Mouse (Mus musculus): Measurements from ENCODE around the gene Nfe2l2. TPM values are rescaled to one million over a fixed set of nuclear protein-coding genes. Genes with fewer than 3 reads are reported as not detected.

Gene Nfe2l2
- polyA plus RNA-seq, 1 experiment, result 48.4 TPM

- peaks cover 41% of the 10 kb centered on the region for H3K36me3 ChIP-seq (ENCODE audit: control insufficient read depth, insufficient read depth)
- TF ChIP-seq CEBPB (IDR thresholded peaks at IDR 0.05; ENCODE audit: low read depth), result no peak
- peak; percentile 8 for TF ChIP-seq MAX (IDR thresholded peaks at IDR 0.05)
These were observed 45.5 kb downstream of the Nfe2l2 start, which contains the start of gene Hnrnpa3 for GRCm38 (mm10) chr2:75658727-75659628. Hnrnpa3 (plus strand) TSS chr2:75659261.

DNA sequence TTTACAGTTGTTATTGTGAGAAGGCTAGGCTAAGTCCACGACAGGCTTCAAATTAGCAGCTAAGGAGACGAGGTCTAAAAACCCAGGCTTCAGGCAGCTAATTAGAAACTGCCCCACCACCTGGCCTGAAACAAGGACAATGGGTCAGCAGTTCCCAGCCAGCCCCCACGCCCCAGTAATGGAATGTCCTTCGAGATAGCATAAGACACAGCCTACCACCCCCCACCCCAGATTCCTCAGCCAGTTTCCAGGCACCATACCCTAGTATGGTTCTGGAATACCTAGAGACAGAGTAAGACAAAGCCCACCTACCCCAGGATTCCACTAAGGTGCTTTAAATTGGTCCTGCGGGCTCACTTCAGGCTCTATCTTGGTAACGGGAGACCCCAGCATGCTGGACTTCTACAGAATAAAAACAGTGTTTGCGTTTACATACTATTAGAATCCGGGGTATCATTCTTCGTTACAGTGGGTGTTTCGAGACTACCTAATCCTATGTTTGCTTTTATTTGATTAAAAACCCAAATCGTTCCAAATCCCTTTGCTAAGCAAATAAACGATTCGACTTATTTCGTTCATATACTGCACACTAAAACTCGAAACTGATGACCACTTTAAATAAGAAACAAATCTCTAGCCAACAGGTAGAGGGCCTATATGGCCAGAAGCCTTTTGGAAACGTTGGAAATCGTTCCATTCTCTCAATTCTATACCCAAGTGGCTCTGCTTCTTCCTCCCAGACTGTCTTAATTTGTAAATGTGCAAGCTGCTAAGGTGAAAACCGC lies 46.3 kb downstream of the Nfe2l2 start:
- peaks cover 39% of the 10 kb centered on the region for H3K79me2 ChIP-seq (ENCODE audit: control insufficient read depth, insufficient read depth)
- no peaks in the 10 kb centered on the region for H3K27me3 ChIP-seq (ENCODE audit: control insufficient read depth, insufficient read depth, insufficient read length)
- H3K4me3 ChIP-seq (ENCODE audit: insufficient read depth, poor library complexity, severe bottlenecking), result peak overlapping the region; percentile 41
- H3ac ChIP-seq (ENCODE audit: control insufficient read depth, insufficient read length, low read depth), result peak overlapping the region; percentile 74
- TF ChIP-seq FOSL1 (IDR thresholded peaks at IDR 0.05; ENCODE audit: insufficient read depth, low read length, poor library complexity, severe bottlenecking), result no peak
- no peak for TF ChIP-seq MYOD1 (IDR thresholded peaks at IDR 0.05; ENCODE audit: control insufficient read depth, insufficient read length, low read depth)
- TF ChIP-seq MAX (IDR thresholded peaks at IDR 0.05), result no peak
- TF ChIP-seq CTCF (IDR thresholded peaks at IDR 0.05; ENCODE audit: control insufficient read depth, insufficient read depth, insufficient read length), result no peak
- TF ChIP-seq MYOG (IDR thresholded peaks at IDR 0.05; ENCODE audit: control insufficient read depth, extremely low read depth, insufficient read length), result no peak
- TF ChIP-seq USF1 (IDR thresholded peaks at IDR 0.05; ENCODE audit: low read depth), result no peak
- TF ChIP-seq CEBPB (IDR thresholded peaks at IDR 0.05; ENCODE audit: low read depth), result no peak
- H3K79me3 ChIP-seq (ENCODE audit: low read depth), result peaks cover 36% of the 10 kb centered on the region
- peaks cover 32% of the 10 kb centered on the region for H3K36me3 ChIP-seq (ENCODE audit: control insufficient read depth, insufficient read depth)

More at GRCm38 (mm10) chr2:75658727-75659628, 45.5 kb downstream of the Nfe2l2 start, which contains the start of gene Hnrnpa3:
- H3K4me3 ChIP-seq (ENCODE audit: insufficient read depth, poor library complexity, severe bottlenecking), result peak within 1 kb of the TSS; percentile 94
- peak within 1 kb of the TSS; percentile 90 for H3ac ChIP-seq (ENCODE audit: control insufficient read depth, insufficient read length, low read depth)
- H3K79me2 ChIP-seq (ENCODE audit: control insufficient read depth, insufficient read depth), result peaks cover 48% of the 10 kb centered on the region
- no peaks in the 10 kb centered on the region for H3K27me3 ChIP-seq (ENCODE audit: control insufficient read depth, insufficient read depth, insufficient read length)
- peaks cover 43% of the 10 kb centered on the region for H3K79me3 ChIP-seq (ENCODE audit: low read depth)

- Histone ChIP-seq H3K4me3 (ENCODE audit: insufficient read depth, poor library complexity, severe bottlenecking) (no peak overlapping the region), H3K79me2 (ENCODE audit: control insufficient read depth, insufficient read depth) (peaks cover 27% of the 10 kb centered on the region), H3ac (ENCODE audit: control insufficient read depth, insufficient read length, low read depth) (no peak overlapping the region), H3K27me3 (ENCODE audit: control insufficient read depth, insufficient read depth, insufficient read length) (no peaks in the 10 kb centered on the region), H3K36me3 (ENCODE audit: control insufficient read depth, insufficient read depth) (peaks cover 21% of the 10 kb centered on the region), H3K79me3 (ENCODE audit: low read depth) (peaks cover 25% of the 10 kb centered on the region)
- TF ChIP-seq CEBPB (IDR thresholded peaks at IDR 0.05; ENCODE audit: low read depth), result no peak
- no peak for TF ChIP-seq MAX (IDR thresholded peaks at IDR 0.05)
- TF ChIP-seq USF1 (IDR thresholded peaks at IDR 0.05; ENCODE audit: low read depth), result no peak
- TF ChIP-seq MYOG (IDR thresholded peaks at IDR 0.05; ENCODE audit: control insufficient read depth, extremely low read depth, insufficient read length), result no peak
- TF ChIP-seq CTCF (IDR thresholded peaks at IDR 0.05; ENCODE audit: control insufficient read depth, insufficient read depth, insufficient read length), result no peak
- no peak for TF ChIP-seq MYOD1 (IDR thresholded peaks at IDR 0.05; ENCODE audit: control insufficient read depth, insufficient read length, low read depth)
- no peak for TF ChIP-seq FOSL1 (IDR thresholded peaks at IDR 0.05; ENCODE audit: insufficient read depth, low read length, poor library complexity, severe bottlenecking)
These were observed 47.5 kb downstream of the Nfe2l2 start for GRCm38 (mm10) chr2:75656924-75657323.

- H3K27me3 ChIP-seq (ENCODE audit: control insufficient read depth, insufficient read depth, insufficient read length), result no peaks in the 10 kb centered on the region
- no peak overlapping the region for H3ac ChIP-seq (ENCODE audit: control insufficient read depth, insufficient read length, low read depth)
- no peaks in the 10 kb centered on the region for H3K36me3 ChIP-seq (ENCODE audit: control insufficient read depth, insufficient read depth)
- H3K4me3 ChIP-seq (ENCODE audit: insufficient read depth, poor library complexity, severe bottlenecking), result no peak overlapping the region
- H3K79me2 ChIP-seq (ENCODE audit: control insufficient read depth, insufficient read depth), result peaks cover 5% of the 10 kb centered on the region
- TF ChIP-seq CEBPB (IDR thresholded peaks at IDR 0.05; ENCODE audit: low read depth) (no peak), FOSL1 (IDR thresholded peaks at IDR 0.05; ENCODE audit: insufficient read depth, low read length, poor library complexity, severe bottlenecking) (no peak), MYOD1 (IDR thresholded peaks at IDR 0.05; ENCODE audit: control insufficient read depth, insufficient read length, low read depth) (no peak), MAX (IDR thresholded peaks at IDR 0.05) (no peak), MYOG (IDR thresholded peaks at IDR 0.05; ENCODE audit: control insufficient read depth, extremely low read depth, insufficient read length) (no peak), USF1 (IDR thresholded peaks at IDR 0.05; ENCODE audit: low read depth) (no peak), CTCF (IDR thresholded peaks at IDR 0.05; ENCODE audit: control insufficient read depth, insufficient read depth, insufficient read length) (no peak)
- H3K79me3 ChIP-seq (ENCODE audit: low read depth), result peaks cover 2% of the 10 kb centered on the region
These were observed 49.8 kb downstream of the Nfe2l2 start for GRCm38 (mm10) chr2:75654679-75655078.

GRCm38 (mm10) chr2:75653150-75653549 lies 51.3 kb downstream of the Nfe2l2 start:
- H3ac ChIP-seq (ENCODE audit: control insufficient read depth, insufficient read length, low read depth), result no peak overlapping the region

More at GRCm38 (mm10) chr2:75653150-75653549, 51.3 kb downstream of the Nfe2l2 start:
- Histone ChIP-seq H3K27me3 (ENCODE audit: control insufficient read depth, insufficient read depth, insufficient read length) (no peaks in the 10 kb centered on the region), H3K4me3 (ENCODE audit: insufficient read depth, poor library complexity, severe bottlenecking) (no peak overlapping the region), H3K79me2 (ENCODE audit: control insufficient read depth, insufficient read depth) (no peaks in the 10 kb centered on the region), H3K79me3 (ENCODE audit: low read depth) (no peaks in the 10 kb centered on the region), H3K36me3 (ENCODE audit: control insufficient read depth, insufficient read depth) (no peaks in the 10 kb centered on the region)
- no peak for TF ChIP-seq USF1 (IDR thresholded peaks at IDR 0.05; ENCODE audit: low read depth)
- TF ChIP-seq MYOG (IDR thresholded peaks at IDR 0.05; ENCODE audit: control insufficient read depth, extremely low read depth, insufficient read length), result no peak
- TF ChIP-seq CTCF (IDR thresholded peaks at IDR 0.05; ENCODE audit: control insufficient read depth, insufficient read depth, insufficient read length), result no peak
- TF ChIP-seq FOSL1 (IDR thresholded peaks at IDR 0.05; ENCODE audit: insufficient read depth, low read length, poor library complexity, severe bottlenecking), result no peak
- no peak for TF ChIP-seq MAX (IDR thresholded peaks at IDR 0.05)
- TF ChIP-seq MYOD1 (IDR thresholded peaks at IDR 0.05; ENCODE audit: control insufficient read depth, insufficient read length, low read depth), result no peak
- no peak for TF ChIP-seq CEBPB (IDR thresholded peaks at IDR 0.05; ENCODE audit: low read depth)
